Mouse (Mus musculus): Measurements from ENCODE around the gene Mtmr10.
A peak's percentile ranks its signal among the peaks of the same experiment; 100 is the strongest.

The Mtmr10 gene

DNA sequence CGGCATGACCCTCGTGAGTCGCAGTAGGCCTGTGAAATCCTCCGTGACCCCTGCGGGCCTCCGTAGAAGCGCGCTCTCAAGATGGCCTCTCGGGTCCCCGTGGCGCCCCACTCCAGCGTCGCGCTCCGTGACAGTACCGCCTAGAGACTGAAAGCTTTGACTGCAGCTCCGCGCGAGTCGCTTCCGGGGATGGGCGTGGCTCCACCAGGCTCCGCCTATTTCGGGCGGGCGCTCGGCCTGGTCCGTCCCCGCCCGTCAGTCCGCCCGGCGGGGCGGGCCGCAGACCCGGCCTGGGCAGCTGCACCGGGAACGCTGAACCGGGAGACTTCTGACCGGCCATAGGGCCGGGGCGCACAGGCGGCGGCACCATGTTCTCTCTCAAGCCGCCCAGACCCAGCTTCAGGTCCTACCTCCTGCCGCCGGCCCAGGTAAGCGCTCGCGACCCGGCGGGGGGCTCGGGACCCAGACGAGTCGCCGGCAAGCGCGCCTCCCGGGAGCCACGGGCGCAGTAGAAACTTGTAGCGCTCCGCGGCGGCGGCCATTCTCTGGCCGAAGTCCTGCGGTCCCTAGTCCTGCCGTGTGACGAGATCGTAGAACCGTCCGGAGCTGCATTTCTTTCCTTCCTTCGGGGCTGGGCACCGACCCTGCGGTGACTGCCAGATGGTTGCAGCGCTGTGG is at the start of gene Mtmr10:
Gene Mtmr10 (plus strand): TSS at position 240 of the 678 bp plus-strand sequence.
- DNase-seq (ENCODE audit: low read depth, low spot score), result peak; percentile 99

DNA sequence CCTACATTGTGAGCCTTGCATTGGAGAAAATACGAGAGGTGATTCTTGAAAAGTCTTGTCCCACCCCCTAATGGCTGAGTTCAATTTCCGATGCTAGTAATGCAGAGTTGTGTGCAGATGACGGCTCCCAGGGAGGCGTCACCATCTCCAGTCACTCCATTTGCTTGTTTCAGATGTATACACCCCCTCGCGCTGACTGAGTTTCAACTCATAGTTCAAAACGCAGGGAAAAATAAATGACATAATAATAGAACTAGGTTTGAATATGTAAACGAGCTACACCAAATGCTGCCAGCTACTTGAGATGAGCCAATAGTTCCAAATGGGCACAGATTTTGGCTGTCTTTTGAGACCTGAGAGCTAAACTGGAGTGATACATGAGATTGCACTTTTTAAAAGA is 49.7 kb upstream of the Mtmr10 start:
- no peak for DNase-seq (ENCODE audit: low read depth, low spot score)

DNA sequence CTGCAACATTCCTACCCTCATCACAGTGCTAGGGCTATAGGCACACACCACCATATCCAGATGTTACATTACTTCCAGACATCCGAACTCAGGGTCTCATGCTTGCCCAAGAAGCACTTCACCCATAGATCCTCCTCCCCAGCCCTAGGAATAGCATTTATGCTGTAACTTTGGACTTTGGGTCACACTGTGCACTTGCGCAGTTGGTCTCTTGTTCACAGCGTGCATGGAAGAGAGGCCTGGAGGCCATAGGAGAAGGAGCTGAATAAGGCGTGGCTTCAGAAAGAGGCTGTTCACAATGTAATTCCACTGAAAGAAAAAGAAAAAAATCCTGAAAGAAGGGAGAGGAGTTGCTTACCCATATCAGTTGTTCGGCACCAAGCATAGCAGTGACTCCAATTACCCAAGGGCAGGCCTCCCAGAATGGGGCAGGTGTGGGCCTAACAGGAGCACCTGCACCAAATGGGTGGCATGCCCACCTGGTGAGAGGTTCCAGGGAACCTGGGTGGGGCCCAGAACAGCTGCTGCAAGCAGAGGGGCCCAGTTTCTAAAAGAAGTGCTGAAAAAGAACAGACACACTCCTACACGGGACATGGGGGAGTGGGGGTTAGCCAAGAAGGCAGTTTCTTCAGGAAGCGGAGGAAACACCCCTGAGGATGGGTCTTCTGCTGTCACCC is 48.9 kb upstream of the Mtmr10 start:
- no peak for DNase-seq (ENCODE audit: low read depth, low spot score)

DNA sequence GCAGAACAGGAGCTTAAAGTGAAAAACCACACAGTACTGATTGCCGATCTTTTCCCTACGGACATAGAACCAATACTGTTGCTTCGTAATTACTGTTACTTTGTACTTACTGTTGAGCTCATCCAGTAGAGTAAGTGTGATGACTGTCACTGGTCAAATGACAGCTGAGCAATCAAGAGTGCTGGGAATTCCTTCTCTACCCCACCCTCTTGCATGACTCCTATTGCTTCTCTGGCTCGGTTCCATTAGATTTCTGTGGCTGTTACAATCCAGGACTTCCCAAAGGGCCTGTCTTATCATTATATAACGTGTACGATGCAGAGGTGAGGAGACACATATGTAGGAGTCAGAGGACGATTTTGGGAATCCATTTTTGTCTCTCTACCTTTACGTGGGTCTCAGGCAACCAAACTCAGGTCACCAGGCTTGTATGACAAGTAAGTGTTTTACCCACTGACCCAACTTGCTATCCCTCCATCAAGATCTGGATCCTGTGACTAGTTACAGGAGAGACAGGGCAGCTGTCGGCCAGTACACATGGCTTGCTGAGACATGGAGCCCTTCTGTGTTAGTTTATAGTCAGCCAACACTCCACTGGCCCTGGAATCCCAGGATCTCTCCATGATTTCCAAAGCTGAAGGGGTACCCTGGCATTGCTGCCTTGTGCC is 48.2 kb upstream of the Mtmr10 start:
- DNase-seq (ENCODE audit: low read depth, low spot score), result no peak

DNA sequence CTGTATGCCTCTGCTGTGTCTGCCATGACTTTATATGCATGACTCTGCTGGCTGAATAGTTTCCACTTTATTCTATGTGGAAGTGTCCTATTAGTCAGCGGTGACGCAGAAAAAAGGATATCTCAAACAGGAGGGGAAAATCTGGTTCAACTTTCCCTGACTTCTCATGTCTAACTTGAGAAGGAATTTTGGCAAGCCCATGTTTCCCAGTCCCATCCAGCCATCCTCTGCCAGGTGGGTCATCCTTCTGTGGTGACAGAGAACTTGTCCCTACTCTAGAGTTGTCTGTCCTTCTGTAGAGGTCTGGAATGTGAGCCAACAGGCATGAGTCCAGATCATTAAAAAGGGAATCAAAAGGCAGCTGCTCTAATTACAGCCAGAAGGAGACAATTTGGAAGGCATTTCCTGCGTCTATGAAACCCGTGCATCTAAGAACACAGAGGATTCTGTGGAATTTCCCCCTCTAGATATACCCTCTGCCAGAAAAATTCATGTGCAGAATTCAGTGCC is 47.6 kb upstream of the Mtmr10 start:
- no peak for DNase-seq (ENCODE audit: low read depth, low spot score)

DNA sequence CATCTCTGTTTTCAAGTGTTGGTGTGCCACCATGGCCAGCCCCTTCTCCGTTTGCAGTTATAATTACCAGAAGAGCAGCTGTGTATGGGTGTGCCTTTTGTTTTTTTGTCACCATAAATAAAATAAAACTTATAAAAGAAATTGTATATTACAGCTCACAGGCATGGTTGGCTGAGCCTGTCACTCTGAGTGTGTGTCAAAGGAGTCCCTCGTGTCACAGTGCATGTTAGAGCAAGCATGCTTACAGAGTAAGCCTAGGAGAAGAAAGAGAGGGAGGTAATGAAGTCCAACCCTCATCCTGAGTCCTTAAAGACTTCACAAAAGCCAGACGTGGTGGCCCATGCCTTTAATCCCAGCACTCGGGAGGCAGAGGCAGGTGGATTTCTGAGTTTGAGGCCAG is 45.0 kb upstream of the Mtmr10 start:
- DNase-seq (ENCODE audit: low read depth, low spot score), result no peak

DNA sequence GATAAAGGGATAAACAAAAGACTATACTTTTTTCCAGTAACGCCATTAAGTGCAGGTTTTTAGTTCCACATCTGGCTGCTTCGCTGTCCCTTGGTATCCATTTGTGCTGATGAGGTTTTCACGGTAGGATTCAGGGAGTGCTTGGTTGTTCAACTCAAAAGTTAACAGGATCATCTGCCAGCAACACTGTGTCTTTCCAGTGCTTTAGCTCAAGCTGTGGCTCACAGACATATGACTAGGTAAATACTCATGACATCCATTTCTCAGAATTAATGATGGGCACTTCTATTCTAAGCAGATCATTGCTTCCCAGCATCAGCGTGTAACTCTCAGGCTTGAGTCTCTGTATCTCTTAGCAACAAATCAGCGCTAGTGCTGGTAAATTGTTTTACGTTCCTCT is 43.1 kb upstream of the Mtmr10 start:
- no peak for DNase-seq (ENCODE audit: low read depth, low spot score)

DNA sequence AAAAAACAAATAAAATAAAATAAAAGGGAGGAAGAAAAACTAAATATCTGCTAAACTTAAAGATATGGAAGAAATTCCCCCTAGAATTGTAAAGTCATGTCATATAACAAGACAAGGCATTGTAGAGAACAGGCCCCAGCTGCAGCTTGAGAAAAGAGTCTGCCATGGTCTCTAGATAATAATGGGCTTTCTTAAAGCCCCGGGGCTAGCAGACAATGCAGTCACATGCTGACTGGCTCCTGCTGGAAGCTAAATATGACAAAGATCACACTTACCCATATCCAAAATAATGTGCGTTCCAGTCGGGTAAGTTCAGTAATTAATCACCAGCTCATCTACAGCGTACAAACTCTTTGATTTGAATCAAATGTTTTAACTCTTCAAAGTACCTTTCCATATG is 40.7 kb upstream of the Mtmr10 start:
- no peak for DNase-seq (ENCODE audit: low read depth, low spot score)

DNA sequence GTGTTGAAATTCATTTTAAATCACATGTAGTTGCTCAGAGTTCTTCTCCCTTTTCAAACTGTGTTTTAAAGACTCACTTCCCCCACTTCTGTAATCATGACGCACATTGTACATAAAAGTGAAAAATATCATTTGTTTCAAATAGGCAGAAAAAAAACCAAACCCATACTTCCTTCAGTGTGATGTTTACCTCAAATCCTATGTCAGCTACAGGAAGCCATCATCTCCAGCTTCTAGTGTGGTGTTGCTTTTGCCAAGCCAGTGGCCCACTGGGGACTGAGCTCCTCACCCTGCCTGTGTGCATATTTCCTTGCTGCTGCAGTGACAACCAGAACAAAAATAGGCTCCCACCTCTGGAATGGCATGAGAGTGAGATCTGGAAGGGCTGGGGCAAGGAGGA is 39.1 kb upstream of the Mtmr10 start:
- no peak for DNase-seq (ENCODE audit: low read depth, low spot score)

DNA sequence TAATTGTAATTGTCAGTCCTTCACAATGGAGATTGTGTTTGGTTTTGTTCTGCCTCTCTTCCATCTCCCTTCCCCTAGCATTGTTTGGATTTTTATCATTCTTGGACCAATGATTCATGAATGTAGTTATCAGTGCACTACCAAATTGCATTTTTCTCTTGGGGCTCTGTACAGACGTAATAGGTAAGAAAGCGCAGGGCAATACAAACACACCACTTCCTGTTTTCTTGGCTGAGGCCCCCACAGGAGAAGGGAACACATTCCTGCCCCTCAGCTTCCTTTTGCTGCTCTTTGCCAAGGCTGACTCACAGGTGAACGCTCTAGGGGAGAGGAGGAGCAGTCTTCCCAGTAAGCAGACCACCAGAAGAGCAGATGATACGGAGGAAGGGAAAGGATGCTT is 37.7 kb upstream of the Mtmr10 start:
- DNase-seq (ENCODE audit: low read depth, low spot score), result no peak

DNA sequence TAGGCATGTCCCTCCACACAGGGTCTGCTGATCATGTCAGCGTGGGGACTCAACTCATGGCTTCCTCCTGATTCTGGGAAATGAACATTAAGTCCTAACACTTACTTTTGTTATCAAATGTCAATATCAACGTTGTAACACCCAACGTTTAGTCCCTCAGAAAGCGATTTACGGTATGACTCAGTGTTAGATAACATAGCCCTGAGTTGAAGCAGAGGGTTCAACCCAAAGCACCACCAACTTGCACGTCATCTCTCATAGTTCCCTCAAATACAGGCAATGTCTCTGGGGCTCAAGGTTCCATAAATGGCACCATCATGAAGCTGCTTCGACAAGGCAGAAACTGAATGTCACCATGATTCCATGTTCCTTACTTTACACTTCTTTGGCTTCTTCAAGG is 37.0 kb upstream of the Mtmr10 start:
- no peak for DNase-seq (ENCODE audit: low read depth, low spot score)

DNA sequence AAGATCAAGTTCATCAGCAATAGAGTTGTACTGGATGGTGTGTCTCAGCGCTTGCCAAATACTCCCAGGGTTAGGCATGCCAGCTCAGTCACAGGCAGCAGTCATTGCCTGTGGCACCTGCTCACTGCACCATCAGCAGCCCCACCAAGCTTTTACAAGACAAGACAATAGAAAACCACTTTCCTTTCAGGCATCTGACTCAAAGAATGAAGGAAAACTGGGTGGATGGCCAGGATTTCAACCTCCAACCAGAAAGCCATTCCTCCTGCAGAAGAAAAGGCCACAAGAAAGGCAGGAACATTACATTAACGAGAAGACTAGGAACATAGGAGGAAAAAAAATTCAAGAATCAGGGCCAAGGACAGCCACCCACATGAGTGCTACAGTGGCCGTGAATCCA is 33.7 kb upstream of the Mtmr10 start:
- DNase-seq (ENCODE audit: low read depth, low spot score), result no peak

DNA sequence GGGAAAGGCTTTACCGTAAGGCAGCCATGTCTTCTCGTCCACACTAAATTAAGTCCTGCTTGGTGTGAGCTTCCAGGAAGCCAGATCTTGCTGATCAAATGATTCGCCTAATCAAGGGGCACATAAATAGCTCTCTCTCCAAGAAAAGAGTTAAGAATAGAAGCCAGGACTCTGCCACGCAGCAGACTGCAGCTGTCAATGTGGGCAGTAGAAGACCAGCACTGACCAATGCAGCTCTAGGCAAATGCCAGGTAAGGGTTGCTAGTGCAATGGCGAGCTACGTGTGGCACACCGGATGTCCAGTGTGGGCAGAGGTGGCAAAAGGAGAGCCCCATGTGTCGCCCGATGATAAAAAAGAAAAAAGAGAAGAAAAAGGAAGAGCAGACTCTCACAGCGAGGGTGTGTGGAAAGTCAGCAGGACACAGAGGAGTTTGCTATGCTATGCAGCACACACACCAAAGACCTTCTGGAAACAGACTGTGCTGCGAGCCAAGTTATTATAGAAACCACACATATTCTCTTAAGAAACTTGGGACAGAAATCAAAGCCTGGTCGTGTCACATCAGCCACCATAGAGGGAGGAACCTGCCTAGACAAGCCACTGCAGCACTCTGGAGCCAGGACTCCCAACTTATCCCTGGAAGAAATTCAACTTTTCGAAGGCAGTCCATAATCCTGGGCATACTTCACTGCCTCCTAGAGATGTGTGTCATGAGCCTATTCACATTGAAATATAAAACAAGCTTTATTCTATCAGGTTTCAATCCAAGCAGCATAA is 21.8 kb upstream of the Mtmr10 start:
- DNase-seq (ENCODE audit: low read depth, low spot score), result no peak

DNA sequence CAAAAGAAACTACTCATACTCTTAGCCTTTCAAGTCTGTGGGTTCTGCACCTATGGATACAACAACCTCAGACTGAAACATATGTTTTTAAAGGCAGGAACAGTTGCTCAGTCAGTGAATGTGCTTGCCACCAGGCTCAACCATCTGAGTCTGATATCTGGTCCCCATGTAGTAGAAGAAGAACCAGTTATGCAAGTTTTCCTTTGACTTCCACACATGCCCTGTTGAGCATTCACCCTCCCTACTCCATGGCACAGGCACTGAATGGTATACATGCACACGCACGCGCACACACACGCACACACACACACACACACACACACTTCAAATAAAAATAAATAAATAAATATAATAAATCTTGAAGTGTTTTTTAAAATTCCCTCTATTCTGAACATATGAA is 20.9 kb upstream of the Mtmr10 start:
- DNase-seq (ENCODE audit: low read depth, low spot score), result no peak

DNA sequence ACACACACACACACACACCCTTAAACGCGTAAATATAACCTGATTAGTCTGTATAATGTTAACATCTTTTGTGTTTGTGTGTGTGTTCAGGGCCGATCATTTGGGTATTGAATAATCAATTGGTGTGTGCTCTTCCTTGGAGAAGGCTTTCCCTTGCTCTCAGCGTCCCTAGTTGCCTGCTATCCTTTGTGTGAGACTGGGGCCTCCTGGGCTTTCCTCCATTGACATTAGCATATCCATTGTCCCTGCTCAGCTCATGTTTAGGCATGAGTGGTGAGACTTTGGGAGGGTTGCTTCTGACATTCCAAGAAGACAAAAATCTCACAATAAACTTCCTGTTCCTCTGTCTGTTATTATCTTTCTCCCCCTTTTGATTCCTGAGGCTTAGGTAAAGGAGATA is 15.5 kb upstream of the Mtmr10 start:
- DNase-seq (ENCODE audit: low read depth, low spot score), result peak; percentile 79

DNA sequence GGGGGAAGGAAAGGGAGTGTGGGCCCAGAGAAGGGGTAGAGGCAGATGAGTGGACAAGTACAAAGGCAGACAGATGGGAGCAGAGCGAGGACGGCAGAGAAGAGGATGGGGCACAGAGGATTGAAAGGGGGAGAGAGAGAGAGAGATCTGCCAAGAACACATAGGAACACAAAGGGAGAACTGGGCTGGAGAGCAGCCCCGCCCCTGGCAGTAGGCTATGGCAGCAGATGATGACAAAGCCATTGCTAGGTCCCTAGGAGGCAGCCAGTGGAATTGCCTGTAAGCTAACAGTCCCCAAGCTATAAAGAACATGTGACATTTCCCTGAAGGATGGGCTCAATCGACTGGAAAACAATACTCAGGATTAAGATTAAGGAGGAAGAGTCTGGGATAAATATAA is 11.9 kb upstream of the Mtmr10 start:
- DNase-seq (ENCODE audit: low read depth, low spot score), result no peak

DNA sequence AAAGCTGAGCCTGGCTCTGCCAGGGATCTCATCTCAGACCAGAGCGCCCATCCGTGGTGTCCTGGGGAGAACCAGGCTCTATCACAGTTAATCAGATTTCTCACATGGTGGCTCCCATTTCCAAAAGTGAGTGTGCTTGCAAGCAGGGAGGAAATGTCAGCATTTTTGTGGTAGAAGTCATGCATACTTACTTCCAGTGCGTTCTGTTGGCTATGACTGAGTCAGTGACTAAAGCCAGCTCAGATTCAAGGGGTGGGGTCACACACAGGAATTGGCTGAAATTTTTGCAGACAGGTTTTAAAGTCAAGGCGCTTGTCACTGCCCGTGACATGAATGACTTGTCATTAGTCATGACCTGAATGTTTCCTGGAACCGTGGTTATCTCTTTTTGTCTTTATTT is 10.5 kb upstream of the Mtmr10 start:
- DNase-seq (ENCODE audit: low read depth, low spot score), result no peak

DNA sequence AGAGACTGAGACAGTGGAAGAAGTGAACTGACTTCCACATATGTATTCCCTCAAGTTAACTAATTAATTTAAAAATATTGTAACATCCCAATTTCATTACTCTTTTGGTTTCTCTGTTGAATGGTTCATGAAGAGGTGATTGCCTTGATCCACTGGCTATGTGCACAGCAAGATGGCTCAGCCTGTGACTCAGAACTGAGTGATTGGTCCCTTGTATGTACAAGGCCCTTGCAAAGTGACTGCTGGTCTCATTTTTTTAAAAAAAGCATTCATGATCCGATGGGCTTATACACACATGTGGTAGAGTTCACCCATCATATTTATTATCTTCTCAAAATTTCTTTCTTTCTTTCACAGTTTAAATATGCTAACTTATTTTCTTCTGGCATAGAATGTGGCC is 8.9 kb upstream of the Mtmr10 start:
- no peak for DNase-seq (ENCODE audit: low read depth, low spot score)

DNA sequence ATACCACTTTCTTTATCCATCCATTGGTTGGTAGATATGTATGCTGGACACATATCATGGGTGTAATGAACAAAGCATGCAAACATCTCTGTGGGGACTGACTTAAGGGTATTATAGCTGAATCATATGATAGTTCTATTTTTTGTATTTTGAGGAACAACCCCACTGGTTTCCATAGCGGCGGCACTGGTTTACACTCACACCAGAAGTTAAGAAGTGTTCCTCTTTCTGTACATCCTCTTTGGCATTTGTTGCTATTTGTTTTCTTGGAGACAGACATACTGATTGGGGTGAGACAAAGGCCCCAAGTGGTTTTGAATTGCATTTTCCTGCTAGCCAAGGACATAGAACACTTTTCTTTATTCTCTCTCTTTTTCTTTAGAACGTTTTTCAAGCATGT is 7.9 kb upstream of the Mtmr10 start:
- no peak for DNase-seq (ENCODE audit: low read depth, low spot score)

DNA sequence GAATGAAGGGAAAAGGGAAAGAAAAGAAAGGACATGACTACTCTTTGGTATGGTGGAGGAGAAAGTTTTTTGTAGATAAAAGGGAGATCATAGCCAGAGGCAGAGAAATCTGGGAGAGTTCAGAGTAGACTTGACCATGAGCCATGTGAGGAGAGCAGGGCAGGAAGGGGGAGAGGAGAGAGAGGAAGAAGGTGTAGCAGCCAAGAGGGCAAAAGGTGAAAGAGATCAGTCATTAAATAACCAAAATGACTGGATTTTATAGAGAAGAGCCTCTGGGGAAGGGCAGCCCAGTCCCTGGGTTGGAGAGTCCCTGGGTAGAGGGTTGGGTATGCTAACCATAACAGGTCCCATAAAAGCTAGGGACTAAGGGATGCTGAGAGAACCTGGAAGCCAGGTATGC is 887 bp upstream of the Mtmr10 start:
- DNase-seq (ENCODE audit: low read depth, low spot score), result no peak

DNA sequence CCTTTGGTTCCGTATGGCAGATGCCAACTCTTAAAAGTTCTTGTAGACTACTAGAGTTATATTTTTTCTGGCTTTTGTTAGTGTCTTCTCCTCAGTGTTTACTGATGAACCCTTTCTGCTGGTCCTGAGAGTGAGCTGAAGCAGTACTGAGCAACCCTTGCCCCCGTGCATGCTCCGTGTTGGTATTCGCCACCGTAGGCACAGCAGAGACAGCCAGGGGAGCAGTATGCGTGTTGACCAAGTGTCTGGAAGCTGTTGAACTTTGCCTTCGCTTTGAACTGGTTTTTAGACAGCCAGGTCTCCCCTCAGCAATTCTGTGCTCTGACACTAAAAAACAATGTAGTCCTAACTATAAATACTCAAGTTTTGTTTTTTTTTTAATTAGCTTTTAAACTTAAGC is 2.0 kb downstream of the Mtmr10 start:
- no peak for DNase-seq (ENCODE audit: low read depth, low spot score)

DNA sequence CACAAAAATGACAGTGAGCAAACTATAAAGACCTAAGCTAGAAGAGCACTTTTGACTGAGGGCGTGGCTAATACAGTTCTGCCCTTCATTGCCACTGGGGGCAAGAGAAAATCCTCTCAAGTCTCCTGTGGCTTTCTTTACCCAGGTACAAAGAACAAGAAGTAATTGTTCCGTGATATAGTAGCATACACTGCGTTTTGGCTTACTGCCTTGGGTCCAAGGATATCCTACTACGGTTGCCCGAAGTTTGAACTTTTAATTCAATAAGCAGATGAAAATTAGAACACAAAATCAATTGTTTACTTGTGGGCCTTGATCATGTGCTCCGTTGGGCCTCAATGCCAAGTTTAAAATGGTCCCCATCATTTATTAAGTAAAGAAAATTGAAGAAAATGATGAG is 3.0 kb downstream of the Mtmr10 start:
- DNase-seq (ENCODE audit: low read depth, low spot score), result no peak

Data from ZHBTc4 (cell line).